Mouse (Mus musculus): ENCODE data around the gene Fkbp7.

DNA sequence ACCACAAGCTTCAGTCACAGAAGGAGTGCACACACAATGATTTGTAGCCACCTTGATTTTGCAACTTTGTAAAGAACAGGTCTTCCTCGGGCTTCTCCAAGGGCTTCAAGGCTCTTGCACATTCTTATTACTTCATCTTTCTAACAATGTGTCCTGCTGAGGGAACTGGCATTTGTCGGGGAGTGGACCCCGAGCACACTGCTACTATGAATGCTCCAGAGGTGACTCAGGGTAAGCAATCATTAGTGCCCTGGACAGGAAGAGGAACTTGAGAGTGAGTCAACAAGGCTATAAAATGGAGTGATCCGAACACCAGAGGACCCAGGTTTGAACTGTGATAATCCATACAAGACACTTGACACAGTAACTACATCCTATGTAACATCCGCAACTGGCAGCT is 52.7 kb downstream of the Fkbp7 start:
- TF ChIP-seq CTCF (IDR thresholded peaks at IDR 0.05; ENCODE audit: insufficient read depth, low read depth, low read length) (no peak), POLR2A (IDR thresholded peaks at IDR 0.05; ENCODE audit: insufficient read depth, low read depth, low read length) (no peak)

All from olfactory bulb, adult 2 months (tissue).